Mouse (Mus musculus) liver, postnatal 0 days (tissue): ENCODE measurements around the gene Usp2.

ENCODE experiments used
- CTCF ChIP-seq: sonication (generic); IDR thresholded peaks from 2 replicates; pipeline ENCODE4 v1.5.1; 2016; ENCODE audit warnings: antibody characterized with exemption, low read depth
- EP300 ChIP-seq: IDR thresholded peaks from 2 replicates; pipeline ENCODE4 v1.6.1; 2016; ENCODE audit warnings: antibody characterized with exemption, low read depth, mild to moderate bottlenecking

DNA sequence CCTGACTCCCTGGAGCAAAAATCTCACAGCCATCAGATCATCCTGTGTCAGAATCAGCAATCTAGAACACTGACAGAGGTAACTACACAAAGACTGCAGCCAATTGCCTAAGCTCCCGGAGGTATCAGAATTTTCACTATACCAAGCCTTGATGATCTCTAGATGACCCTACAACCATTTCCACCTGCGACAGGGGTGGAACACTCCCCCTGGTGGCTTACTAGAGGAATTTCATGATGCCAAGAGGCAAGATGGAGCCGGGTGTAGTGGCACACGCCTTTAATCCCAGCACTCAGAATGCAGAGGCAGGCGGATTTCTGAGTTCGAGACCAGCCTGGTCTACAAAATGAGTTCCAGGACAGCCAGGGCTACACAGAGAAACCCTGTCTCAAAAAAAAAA lies 57.5 kb downstream of the Usp2 start:
- TF ChIP-seq CTCF (peak; percentile 71), EP300 (no peak)
